Mouse (Mus musculus) liver, embryonic 14.5 days (tissue): Measurements from ENCODE around the gene Xrcc1. TPM values are rescaled to one million over a fixed set of nuclear protein-coding genes. Genes with fewer than 3 reads are reported as not detected.
"Not testable (repeated sequence)": the region's sequence is repeated elsewhere in the genome, so short reads cannot be mapped to it uniquely, and the experiment has no call there.

ENCODE experiments used
- ATAC-seq: fragments of 200-750 bp; cut with Nextera tagmentation; 2 replicates; pipeline ENCODE4 v1.8.0; 2017; ENCODE audit warnings: moderate number of reproducible peaks, mild to moderate bottlenecking, moderate library complexity; ENCODE audit not compliant: insufficient read depth
- DNase-seq, 3 experiments: peaks; one replicate each; pipeline ENCODE4 v3.0.0-alpha.2; 2012 to 2013; ENCODE audit warnings: low read depth in 3 of 3, low spot score in 3 of 3
- H3K27ac ChIP-seq: fragments of 300-500 bp; sonication (generic); 2 replicates; pipeline ENCODE4 v1.5.1; 2014; ENCODE audit warnings: moderate library complexity, mild to moderate bottlenecking, control low read depth, inconsistent platforms
- H3K27me3 ChIP-seq: fragments of 300-500 bp; sonication (generic); 2 replicates; pipeline ENCODE4 v1.6.1; 2014; ENCODE audit warnings: mild to moderate bottlenecking, low read length, moderate library complexity; ENCODE audit not compliant: control insufficient read depth, insufficient read depth
- H3K36me3 ChIP-seq: fragments of 300-500 bp; sonication (generic); replicated peaks from 2 replicates; pipeline ENCODE4 v1.6.1; 2014; ENCODE audit warnings: low read depth; ENCODE audit not compliant: control insufficient read depth, insufficient read depth
- H3K4me1 ChIP-seq, 2 experiments: fragments of 200-500 bp in 1 of 2; fragments of 300-500 bp in 1 of 2; sonication (generic) in 1 of 2; replicated peaks; 2 replicates each; pipeline ENCODE4 v1.6.1; 2012 to 2014; ENCODE audit warnings: antibody characterized with exemption in 1 of 2, inconsistent platforms in 1 of 2, low read length in 1 of 2; ENCODE audit not compliant: control insufficient read depth in 2 of 2, insufficient read depth in 2 of 2
- H3K4me2 ChIP-seq: fragments of 300-500 bp; sonication (generic); 2 replicates; pipeline ENCODE4 v1.6.1; 2014; ENCODE audit warnings: low read depth, mild to moderate bottlenecking, control low read depth, moderate library complexity
- H3K4me3 ChIP-seq, 2 experiments: fragments of 200-500 bp in 1 of 2; fragments of 300-500 bp in 1 of 2; sonication (generic) in 1 of 2; 2 replicates each; pipeline ENCODE4 v1.5.1; 2012 to 2014; ENCODE audit warnings: low read depth in 2 of 2, low read length in 2 of 2, mild to moderate bottlenecking in 2 of 2, control low read depth in 1 of 2, inconsistent platforms in 1 of 2, moderate library complexity in 1 of 2; ENCODE audit not compliant: insufficient read depth in 1 of 2
- H3K9ac ChIP-seq: fragments of 300-500 bp; sonication (generic); replicated peaks from 2 replicates; pipeline ENCODE4 v1.6.1; 2014; ENCODE audit warnings: mild to moderate bottlenecking, control low read depth, moderate library complexity
- H3K9me3 ChIP-seq: fragments of 300-500 bp; sonication (generic); 2 replicates; pipeline ENCODE4 v1.6.1; 2016; ENCODE audit warnings: low read length, mixed read lengths; ENCODE audit not compliant: control insufficient read depth
- CTCF ChIP-seq: IDR thresholded peaks from 2 replicates; pipeline ENCODE4 v1.5.1; 2016; ENCODE audit warnings: antibody characterized with exemption, low read depth, control low read depth
- EP300 ChIP-seq: IDR thresholded peaks from 2 replicates; pipeline ENCODE4 v1.6.1; 2016; ENCODE audit warnings: antibody characterized with exemption, low read depth
- WGBS: fragments of 180-500 bp; shearing (Covaris S2); extraction: QIAGEN DNeasy Blood & Tissue Kit; methylation state at CpG from one replicate; pipeline ENCODE4 v1.1.7; 2014; ENCODE audit not compliant: insufficient replicate concordance; 5-methylcytosine and 5-hydroxymethylcytosine counted together
- polyA plus RNA-seq, 2 experiments: library from polyadenylated mRNA; depleted of rRNA in 1 of 2; stranded (reverse) in 1 of 2; unstranded in 1 of 2; fragments of >200 nt; fragmentation: Nextera tagmentation in 1 of 2; extraction: Ambion mirVana in 1 of 2; gene quantifications; 2 replicates each; pipeline versions ENCODE4 v1.2.1 to v1.2.3; 2012 to 2014

Gene Xrcc1
- polyA plus RNA-seq, 2 experiments, result 27.3 to 27.8 TPM

- Histone ChIP-seq H3K4me3 (peak overlapping the region; percentile 66 to 81), H3K27me3 (peaks cover 12% of the 10 kb centered on the region; the same call in 1 of the 2 replicates), H3K9ac (peak overlapping the region; percentile 75), H3K9me3 (no peaks in the 10 kb centered on the region), H3K27ac (no peak overlapping the region), H3K4me2 (peak overlapping the region; percentile 93), H3K36me3 (no peaks in the 10 kb centered on the region), H3K4me1 (peaks cover 0 to 10% of the 10 kb centered on the region in 2 experiments; a peak in 3 of 4 replicates)
- ATAC-seq (no peak), DNase-seq (no peak)
- TF ChIP-seq EP300 (no peak), CTCF (no peak)
- WGBS, result 2% methylated on average over 20 of the region's 20 CpGs
Observed at GRCm38 (mm10) chr7:24507726-24508114, 38.4 kb upstream of the Xrcc1 start.

GRCm38 (mm10) chr7:24512355-24512754, 33.7 kb upstream of the Xrcc1 start, which contains the start of gene AC161166.1:
Gene AC161166.1, minus strand, starts transcription at chr7:24512455.
- DNase-seq, result no peak

GRCm38 (mm10) chr7:24516319-24516718, 29.8 kb upstream of the Xrcc1 start:
- 60% methylated on average over 8 of the region's 8 CpGs for WGBS
- not testable (repeated sequence) for H3K36me3 ChIP-seq, H3K9ac ChIP-seq, H3K9me3 ChIP-seq, H3K27ac ChIP-seq, H3K4me1 ChIP-seq, ATAC-seq, H3K4me2 ChIP-seq, H3K4me3 ChIP-seq, DNase-seq, H3K27me3 ChIP-seq
- TF ChIP-seq CTCF, result peak; percentile 38

More at GRCm38 (mm10) chr7:24512355-24512754, 33.7 kb upstream of the Xrcc1 start, which contains the start of gene AC161166.1:
- 66% methylated on average over 7 of the region's 7 CpGs for WGBS
- no peaks in the 10 kb centered on the region for H3K9me3 ChIP-seq
- no peak within 1 kb of the TSS for H3K4me2 ChIP-seq
- TF ChIP-seq EP300 (no peak), CTCF (no peak)
- no peaks in the 10 kb centered on the region for H3K36me3 ChIP-seq
- ATAC-seq, result no peak
- H3K4me3 ChIP-seq, result no peak within 1 kb of the TSS
- no peak within 1 kb of the TSS for H3K9ac ChIP-seq
- H3K4me1 ChIP-seq, result peaks cover 0 to 4% of the 10 kb centered on the region in 2 experiments; a peak in 3 of 4 replicates
- no peaks in the 10 kb centered on the region for H3K27me3 ChIP-seq
- H3K27ac ChIP-seq, result no peak within 1 kb of the TSS

- Histone ChIP-seq H3K4me3 (no peak overlapping the region), H3K9ac (no peak overlapping the region), H3K27me3 (no peaks in the 10 kb centered on the region), H3K9me3 (no peaks in the 10 kb centered on the region), H3K4me1 (no peaks in the 10 kb centered on the region), H3K4me2 (no peak overlapping the region), H3K36me3 (no peaks in the 10 kb centered on the region), H3K27ac (no peak overlapping the region)
- TF ChIP-seq CTCF (no peak), EP300 (no peak)
- DNase-seq, result no peak
- no peak for ATAC-seq
- WGBS, result 52% methylated on average over 5 of the region's 5 CpGs
Observed at GRCm38 (mm10) chr7:24517077-24517476, 29.0 kb upstream of the Xrcc1 start.

GRCm38 (mm10) chr7:24517654-24518053, 28.4 kb upstream of the Xrcc1 start:
- ATAC-seq (no peak), DNase-seq (no peak)
- no peak overlapping the region for H3K9ac ChIP-seq
- WGBS, result 61% methylated on average over 6 of the region's 6 CpGs
- no peaks in the 10 kb centered on the region for H3K4me1 ChIP-seq
- no peaks in the 10 kb centered on the region for H3K9me3 ChIP-seq
- H3K4me3 ChIP-seq, result no peak overlapping the region
- TF ChIP-seq CTCF, result no peak
- no peak for TF ChIP-seq EP300
- H3K36me3 ChIP-seq, result no peaks in the 10 kb centered on the region
- H3K27me3 ChIP-seq, result no peaks in the 10 kb centered on the region
- H3K27ac ChIP-seq, result no peak overlapping the region
- no peak overlapping the region for H3K4me2 ChIP-seq
